Mouse (Mus musculus) ES-E14 (cell line): Measurements from ENCODE around the gene Hpn.

Experiments used
- CHD2 ChIP-seq: IDR thresholded peaks from 2 replicates; pipeline ENCODE4 v1.6.1; 2014; ENCODE audit warnings: mild to moderate bottlenecking, low read depth, low read length, inconsistent platforms
- MAFK ChIP-seq: IDR thresholded peaks from 2 replicates; pipeline ENCODE4 v1.6.1; 2014; ENCODE audit warnings: mild to moderate bottlenecking, low read depth, low read length, inconsistent platforms; ENCODE audit not compliant: insufficient read depth
- ZC3H11A ChIP-seq: IDR thresholded peaks from 2 replicates; pipeline ENCODE4 v1.6.1; 2012; ENCODE audit warnings: low read depth, mild to moderate bottlenecking, inconsistent platforms, low read length, borderline replicate concordance
- ZNF384 ChIP-seq: IDR thresholded peaks from 2 replicates; pipeline ENCODE4 v1.6.1; 2012; ENCODE audit warnings: low read depth, low read length, inconsistent platforms

- TF ChIP-seq ZC3H11A (no peak), ZNF384 (no peak), CHD2 (no peak), MAFK (no peak)
Measured at GRCm38 (mm10) chr7:31105061-31105768, 9.9 kb downstream of the Hpn start.
